In genomic region chr6:30171226-30171625, GRCm38 (mm10) we compare ENCODE assay signal across 19 mouse cellular contexts.
DNase-seq lines count a peak whose midpoint lies in the region; ATAC-seq and TF ChIP-seq lines count a peak whose summit lies in the region.
"Had no signal": no experiment of that assay in that cellular context is flagged by ENCODE, and none has a peak within 500 bp of the region (broad histone marks: within the 10 kb centered on the region; RNA-seq: fewer than 3 reads in every experiment).

No protein-coding gene starts in this region.

- peak overlapping the region; percentile 7; the same call in 1 of the 2 replicates for H3K4me2 ChIP-seq in hindbrain, embryonic 13.5 days
- no peak overlapping the region for H3K4me2 ChIP-seq in hindbrain, postnatal 0 days (ENCODE audit: low read depth, low read length)
- H3K4me2 ChIP-seq: hindbrain, embryonic 15.5 days; liver, embryonic 15.5 days had no signal

- peaks cover 92% of the 10 kb centered on the region for H3K27me3 ChIP-seq in hindbrain, embryonic 13.5 days
- peaks cover 50% of the 10 kb centered on the region for H3K27me3 ChIP-seq in hindbrain, postnatal 0 days (ENCODE audit: insufficient read depth, low read length)
- peaks cover 2% of the 10 kb centered on the region; the same call in 1 of the 2 replicates for H3K27me3 ChIP-seq in E14TG2a.4 (ENCODE audit: insufficient read depth, low read length)
- peaks cover 100% of the 10 kb centered on the region for H3K27me3 ChIP-seq in megakaryocyte, embryonic 14.5 days (replicated peaks)
- peaks cover 3% of the 10 kb centered on the region; the same call in 1 of the 2 replicates for H3K27me3 ChIP-seq in kidney, adult 2 months (replicated peaks; ENCODE audit: control insufficient read depth, insufficient read depth, low read length)

- no peak for DNase-seq in hindbrain, postnatal 0 days (ENCODE audit: low spot score)
- no peak for DNase-seq in kidney, adult 2 months
- no peak for DNase-seq in gastrocnemius, adult 2 months
- DNase-seq in urinary bladder, postnatal 4 days (ENCODE audit: low spot score in 2 of 2): no peak
- DNase-seq: adrenal gland, postnatal 10 days; cerebellum, adult 11 months; cerebellum, postnatal 25 days; forebrain, postnatal 0 days; heart, adult 18-20 months; kidney, adult 18-20 months; kidney, postnatal 36 days; right cerebral cortex, postnatal 25 days had no signal

- H3K36me3 ChIP-seq in hindbrain, embryonic 13.5 days: no peaks in the 10 kb centered on the region
- H3K36me3 ChIP-seq in hindbrain, postnatal 0 days (ENCODE audit: insufficient read depth, low read length): no peaks in the 10 kb centered on the region
- H3K36me3 ChIP-seq in E14TG2a.4 (ENCODE audit: insufficient read depth, low read length): peaks cover 62% of the 10 kb centered on the region
- no peaks in the 10 kb centered on the region for H3K36me3 ChIP-seq in megakaryocyte, embryonic 14.5 days (replicated peaks; ENCODE audit: low read length)
- H3K36me3 ChIP-seq in kidney, adult 2 months (ENCODE audit: control insufficient read depth, insufficient read depth, low read length): no peaks in the 10 kb centered on the region
- H3K36me3 ChIP-seq: hindbrain, embryonic 15.5 days; liver, embryonic 15.5 days had no signal

- ATAC-seq in hindbrain, embryonic 13.5 days (ENCODE audit: low FRiP score): no peak
- ATAC-seq in hindbrain, postnatal 0 days: no peak
- ATAC-seq in common myeloid progenitor, adult 5-6 weeks (replicated peaks; ENCODE audit: low read depth, poor library complexity, severe bottlenecking): peak; percentile 21; the same call in 1 of the 2 replicates
- ATAC-seq: forebrain, postnatal 0 days; lung, postnatal 0 days had no signal

- TF ChIP-seq CTCF in hindbrain, postnatal 0 days (IDR thresholded peaks at IDR 0.05; ENCODE audit: low read depth): no peak
- no peak for TF ChIP-seq CTCF in E14TG2a.4 (conservative IDR thresholded peaks at IDR 0.05; ENCODE audit: low read length)
- TF ChIP-seq CTCF in kidney, adult 2 months (conservative IDR thresholded peaks at IDR 0.05; ENCODE audit: insufficient read depth, insufficient read length, low read depth, low read length): no peak
- TF ChIP-seq CTCF in gastrocnemius, adult 2 months (IDR thresholded peaks at IDR 0.05): no peak

- H3K4me1 ChIP-seq in hindbrain, embryonic 13.5 days (replicated peaks): peaks cover 50% of the 10 kb centered on the region
- H3K4me1 ChIP-seq in hindbrain, postnatal 0 days (ENCODE audit: insufficient read depth, low read length): no peaks in the 10 kb centered on the region; the same call in 1 of the 2 replicates
- peaks cover 71% of the 10 kb centered on the region for H3K4me1 ChIP-seq in E14TG2a.4 (replicated peaks; ENCODE audit: low read depth, low read length)
- H3K4me1 ChIP-seq in megakaryocyte, embryonic 14.5 days: peaks cover 58% of the 10 kb centered on the region
- H3K4me1 ChIP-seq in kidney, adult 2 months (ENCODE audit: control insufficient read depth, insufficient read depth, low read length): peaks cover 4% of the 10 kb centered on the region; the same call in 1 of the 2 replicates

- TF ChIP-seq POLR2A in kidney, adult 2 months (IDR thresholded peaks at IDR 0.05; ENCODE audit: low read depth, low read length): no peak

- H3K4me3 ChIP-seq in hindbrain, embryonic 13.5 days: no peak overlapping the region
- H3K4me3 ChIP-seq in hindbrain, postnatal 0 days (ENCODE audit: low read length): no peak overlapping the region
- peak overlapping the region; percentile 99 for H3K4me3 ChIP-seq in E14TG2a.4 (replicated peaks; ENCODE audit: low read length)
- H3K4me3 ChIP-seq in megakaryocyte, embryonic 14.5 days (replicated peaks): peak overlapping the region; percentile 15
- H3K4me3 ChIP-seq in kidney, adult 2 months (ENCODE audit: insufficient read depth, low read depth, low read length): no peak overlapping the region
- H3K4me3 ChIP-seq in gastrocnemius, adult 2 months: no peak overlapping the region
- H3K4me3 ChIP-seq: hindbrain, embryonic 15.5 days; liver, embryonic 15.5 days had no signal

- WGBS in hindbrain, embryonic 13.5 days: 24% methylated on average over 8 of the region's 8 CpGs
- WGBS in hindbrain, postnatal 0 days: 49% methylated on average over 8 of the region's 8 CpGs
- WGBS in kidney, adult 2 months: 57% methylated on average over 8 of the region's 8 CpGs

- no peak overlapping the region for H3K27ac ChIP-seq in hindbrain, embryonic 13.5 days
- no peak overlapping the region for H3K27ac ChIP-seq in hindbrain, postnatal 0 days
- no peak overlapping the region for H3K27ac ChIP-seq in kidney, adult 2 months (ENCODE audit: insufficient read depth, low read depth, low read length)
- H3K27ac ChIP-seq in gastrocnemius, adult 2 months: no peak overlapping the region
- H3K27ac ChIP-seq: hindbrain, embryonic 15.5 days; liver, embryonic 15.5 days had no signal

- intact Hi-C loops in gastrocnemius, adult 2 months (cut with DNase I): no loop called here

- H3K9ac ChIP-seq in hindbrain, embryonic 13.5 days: no peak overlapping the region
- H3K9ac ChIP-seq in hindbrain, postnatal 0 days (replicated peaks; ENCODE audit: low read length): no peak overlapping the region
- H3K9ac ChIP-seq: forebrain, postnatal 0 days; hindbrain, embryonic 15.5 days; liver, embryonic 15.5 days had no signal

- H3K9me3 ChIP-seq in hindbrain, embryonic 13.5 days: no peaks in the 10 kb centered on the region
- H3K9me3 ChIP-seq in hindbrain, postnatal 0 days (ENCODE audit: low read length): no peaks in the 10 kb centered on the region
- no peaks in the 10 kb centered on the region for H3K9me3 ChIP-seq in E14TG2a.4 (ENCODE audit: low read length)
- no peaks in the 10 kb centered on the region for H3K9me3 ChIP-seq in megakaryocyte, embryonic 14.5 days
- H3K9me3 ChIP-seq: hindbrain, embryonic 15.5 days; liver, embryonic 15.5 days had no signal

Comparison
In these comparisons a context has a peak if more than half of its experiments do, and no peak if none do; other contexts are left out.
1. H3K4me3 ChIP-seq: peak in E14TG2a.4 (single experiment) and megakaryocyte, embryonic 14.5 days (single experiment); none in hindbrain, embryonic 13.5 days (single experiment), hindbrain, postnatal 0 days (single experiment), kidney, adult 2 months (single experiment) and gastrocnemius, adult 2 months (single experiment).